Mouse (Mus musculus): Measurements from ENCODE around the gene Trip4.

The Trip4 gene

GRCm38 (mm10) chr9:65833640-65834039 lies 75.0 kb downstream of the Trip4 start:
- no peak for DNase-seq

- no peak for DNase-seq
Observed at GRCm38 (mm10) chr9:65833230-65833629, 75.4 kb downstream of the Trip4 start.

- DNase-seq = no peak
Observed at GRCm38 (mm10) chr9:65832041-65832440, 76.6 kb downstream of the Trip4 start.

GRCm38 (mm10) chr9:65831164-65831563 lies 77.4 kb downstream of the Trip4 start:
- no peak for DNase-seq

GRCm38 (mm10) chr9:65830255-65830654 lies 78.3 kb downstream of the Trip4 start:
- DNase-seq = peak; percentile 62

- DNase-seq = no peak
Observed at GRCm38 (mm10) chr9:65829410-65829809, 79.2 kb downstream of the Trip4 start.

DNA sequence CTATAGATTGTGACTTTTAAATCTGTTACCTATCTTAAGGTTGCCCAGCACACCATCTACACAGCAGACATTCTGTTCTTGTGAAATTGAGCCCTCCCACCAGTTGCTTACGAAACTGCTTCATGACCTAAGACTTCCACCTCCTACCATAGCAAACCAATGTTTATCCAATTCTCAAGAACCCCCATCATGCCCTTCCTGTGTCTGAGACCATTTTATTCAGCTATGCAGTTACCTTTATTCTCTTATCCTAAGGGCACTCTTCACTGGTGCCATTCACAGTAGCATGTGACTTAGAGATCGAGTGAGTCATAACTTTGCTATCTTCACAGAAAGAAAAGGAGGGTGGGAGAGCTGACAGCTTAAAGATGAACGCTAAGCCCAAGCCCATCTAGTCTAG lies 80.1 kb downstream of the Trip4 start:
- DNase-seq = no peak

DNA sequence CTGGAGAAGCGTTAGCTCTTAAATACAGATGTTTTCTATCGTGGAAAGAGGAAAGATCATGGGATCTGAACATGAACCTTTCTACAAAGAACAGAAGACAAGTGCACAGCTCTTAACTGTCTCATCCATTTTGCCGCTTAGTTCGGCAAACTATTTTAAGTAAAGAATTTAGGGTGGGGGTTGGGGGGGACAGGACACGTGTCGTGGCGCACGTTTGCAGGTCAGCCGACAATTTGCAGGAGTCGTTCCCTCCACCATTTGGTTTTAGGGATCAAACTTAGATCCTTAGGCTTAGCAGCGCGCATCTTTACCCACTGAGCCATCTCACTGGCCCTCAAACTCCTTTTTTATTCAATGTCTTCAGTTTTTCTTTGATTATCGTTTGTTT lies 80.6 kb downstream of the Trip4 start:
- no peak for DNase-seq

- DNase-seq = peak; percentile 93
Observed at GRCm38 (mm10) chr9:65827344-65828015, 81.1 kb downstream of the Trip4 start, which contains the start of gene Zfp609. Gene Zfp609, minus strand, starts transcription at chr9:65827564.

- peak; percentile 31 for DNase-seq
Observed at GRCm38 (mm10) chr9:65826588-65827343, 81.8 kb downstream of the Trip4 start.

DNA sequence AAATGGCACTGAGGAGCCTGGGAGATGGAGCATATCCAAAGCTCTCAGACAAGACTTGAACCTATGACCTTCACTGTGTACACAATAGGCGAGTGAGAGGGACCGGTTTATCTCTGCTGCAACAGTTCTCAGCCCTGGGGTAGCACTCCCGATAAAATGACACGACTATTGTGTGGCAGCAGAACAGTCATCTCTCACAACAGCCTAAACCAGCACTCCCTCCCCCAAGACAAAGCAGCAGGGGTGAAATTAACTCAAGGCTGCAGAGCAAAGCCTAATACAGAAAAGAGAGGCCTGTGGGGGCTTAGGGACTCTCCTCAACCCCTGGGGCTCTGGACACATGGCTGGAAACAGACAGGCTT lies 82.4 kb downstream of the Trip4 start:
- no peak for DNase-seq

GRCm38 (mm10) chr9:65823716-65824462 lies 84.7 kb downstream of the Trip4 start:
- DNase-seq = no peak

DNA sequence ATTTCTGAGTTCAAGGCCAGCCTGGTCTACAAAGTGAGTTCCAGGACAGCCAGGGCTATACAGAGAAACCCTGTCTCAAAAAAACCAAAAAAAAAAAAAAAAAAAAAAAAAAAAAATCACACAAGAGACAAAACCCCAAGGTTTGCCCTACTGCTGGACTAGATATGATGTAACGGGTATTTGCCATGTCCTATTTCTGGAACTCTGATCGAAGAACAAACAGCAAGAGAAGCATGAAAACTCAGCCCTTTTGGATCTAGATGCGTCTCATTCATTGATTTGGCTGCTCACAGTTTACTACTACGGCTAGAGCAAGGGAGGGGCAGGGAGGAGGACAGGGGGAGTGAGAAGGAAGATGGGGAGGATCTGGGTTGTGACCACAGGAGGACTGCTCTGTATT lies 86.6 kb downstream of the Trip4 start:
- DNase-seq = no peak

DNA sequence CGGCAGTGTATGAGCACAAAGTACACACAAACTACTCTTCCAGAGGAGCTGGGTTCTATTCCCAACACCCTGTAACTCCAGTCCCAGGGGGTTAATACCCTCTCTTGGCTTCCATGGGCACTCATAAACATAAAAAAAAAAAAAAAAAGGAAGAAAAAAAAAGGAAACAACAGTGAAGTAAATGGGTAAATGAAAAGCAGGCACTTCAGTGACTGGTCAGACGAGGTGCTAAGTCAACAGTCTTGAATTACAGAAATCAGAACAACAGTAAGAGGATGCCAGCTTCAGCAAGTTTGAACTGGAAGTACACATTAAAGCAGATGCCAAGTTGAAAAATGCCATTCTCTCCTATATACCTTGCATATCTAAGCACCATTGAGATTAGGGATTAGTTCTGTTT lies 88.3 kb downstream of the Trip4 start:
- no peak for DNase-seq

GRCm38 (mm10) chr9:65818402-65818801 lies 90.2 kb downstream of the Trip4 start:
- no peak for DNase-seq

- no peak for DNase-seq
Observed at GRCm38 (mm10) chr9:65812841-65813240, 95.8 kb downstream of the Trip4 start.

DNA sequence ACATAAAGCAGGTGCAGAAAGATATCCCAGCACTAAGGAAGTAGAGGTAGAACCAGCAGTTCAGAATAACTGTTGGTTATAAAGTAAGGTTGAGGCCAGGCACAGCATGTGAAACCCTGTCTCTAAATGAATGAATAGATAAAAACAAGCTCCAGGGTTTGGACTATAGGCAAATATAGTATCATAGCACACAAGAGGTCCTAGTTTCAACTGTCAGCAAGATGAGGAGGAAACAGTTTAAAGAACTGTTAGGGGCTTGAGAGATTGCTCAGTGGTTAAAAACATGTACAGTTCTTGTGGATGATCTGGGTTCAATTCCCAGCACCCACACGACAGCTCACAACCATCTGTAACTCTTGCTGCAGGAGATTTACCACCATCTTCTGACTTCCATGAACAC lies 96.8 kb downstream of the Trip4 start:
- DNase-seq = no peak

DNA sequence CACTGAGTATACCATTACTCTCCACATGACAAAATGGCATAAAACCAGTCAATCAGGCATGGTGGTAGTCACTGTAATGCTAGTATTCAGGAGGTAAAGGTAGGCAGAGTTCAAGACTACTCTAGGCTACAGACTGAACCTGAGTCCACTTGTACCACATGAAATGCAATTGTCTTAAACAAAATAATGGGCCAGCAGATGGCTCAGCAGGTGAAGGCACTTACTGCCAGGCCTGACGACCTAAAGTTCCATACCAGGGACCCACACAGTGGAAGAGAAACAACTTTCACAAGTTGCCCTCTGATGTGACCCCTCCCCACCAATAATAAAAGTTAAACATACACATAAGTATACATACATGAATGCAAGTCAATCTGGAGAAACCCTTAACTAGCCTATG lies 100.8 kb downstream of the Trip4 start:
- DNase-seq = no peak

GRCm38 (mm10) chr9:65807251-65807650 lies 101.3 kb downstream of the Trip4 start:
- DNase-seq = no peak

DNA sequence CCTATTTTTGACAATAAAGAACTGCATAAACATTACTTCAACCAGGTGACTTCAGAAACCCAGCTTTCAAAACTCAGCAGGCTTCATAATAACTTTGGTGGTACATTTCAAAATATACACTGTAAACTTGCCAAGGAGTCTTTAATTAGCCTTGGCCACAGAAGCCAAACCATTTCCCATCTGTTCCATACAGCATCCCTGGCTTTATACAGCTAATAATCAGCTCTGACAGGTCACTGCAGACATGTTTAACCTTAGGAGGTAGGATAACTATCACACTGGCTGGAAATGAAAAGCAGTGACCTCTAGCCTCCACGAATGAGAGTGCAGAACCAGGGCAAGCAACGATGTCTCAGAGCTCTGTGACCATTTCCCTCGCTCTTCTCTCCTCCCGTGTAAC lies 108.8 kb downstream of the Trip4 start:
- DNase-seq = no peak

- DNase-seq = no peak
Observed at GRCm38 (mm10) chr9:65795651-65796050, 112.9 kb downstream of the Trip4 start.

DNA sequence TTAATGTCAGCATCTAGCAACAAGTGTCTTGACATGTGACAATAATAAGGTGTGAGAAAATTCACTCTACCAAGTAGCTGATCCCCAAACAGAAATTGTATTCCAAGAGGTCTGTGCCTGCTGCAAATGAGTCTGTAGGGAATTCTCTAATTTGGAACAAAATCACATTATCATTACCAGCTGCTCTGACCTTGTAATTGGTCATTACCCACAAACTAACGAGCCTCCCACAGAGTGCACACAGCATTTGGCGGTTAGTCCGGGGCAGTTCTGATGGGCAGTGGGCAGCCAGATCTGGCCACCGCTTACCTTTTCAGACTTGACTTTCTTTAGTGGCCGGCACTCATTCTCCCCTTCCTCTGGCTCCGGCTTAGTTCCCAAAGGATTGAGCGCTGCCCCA lies 114.3 kb downstream of the Trip4 start:
- DNase-seq = no peak

- DNase-seq = no peak
Observed at GRCm38 (mm10) chr9:65793506-65793905, 115.1 kb downstream of the Trip4 start.

DNA sequence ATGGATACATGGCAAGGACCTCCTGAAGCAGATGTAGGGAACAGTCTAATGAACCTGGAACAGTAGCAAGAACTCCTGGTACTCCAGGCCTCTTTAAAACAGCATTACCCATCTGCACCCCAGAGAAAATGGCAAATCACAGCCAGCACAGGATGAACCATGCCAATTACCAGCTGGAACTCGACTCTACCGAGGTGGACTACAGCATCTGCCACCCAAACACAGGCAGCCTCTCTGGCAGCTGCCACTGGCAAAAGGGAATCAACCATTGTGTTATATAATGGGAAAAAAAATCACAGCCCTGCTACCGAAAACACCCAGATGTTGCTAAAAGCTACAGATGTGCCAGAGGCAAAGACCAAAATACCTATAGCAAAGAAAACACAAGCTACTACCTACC lies 115.5 kb downstream of the Trip4 start:
- peak; percentile 11 for DNase-seq
